Mouse (Mus musculus) thymus, adult 2 months (tissue): ENCODE results near the gene Tradd.

ENCODE experiments used
- CTCF ChIP-seq: fragments of 200-500 bp; IDR thresholded peaks from 2 replicates; pipeline ENCODE4 v1.5.1; 2012; ENCODE audit warnings: mild to moderate bottlenecking, control low read depth, low read length, moderate library complexity, borderline replicate concordance; ENCODE audit not compliant: control insufficient read depth, poor library complexity, insufficient read depth; ENCODE audit errors: extremely low read depth
- POLR2A ChIP-seq: fragments of 200-500 bp; IDR thresholded peaks from 2 replicates; pipeline ENCODE4 v1.6.1; 2012; ENCODE audit warnings: mild to moderate bottlenecking, low read length, control low read depth, moderate library complexity; ENCODE audit not compliant: control insufficient read depth, poor library complexity, insufficient read depth; ENCODE audit errors: extremely low read depth

GRCm38 (mm10) chr8:105258911-105259720 lies 5.3 kb downstream of the Tradd start:
- no peak for TF ChIP-seq CTCF
- no peak for TF ChIP-seq POLR2A
